Mouse (Mus musculus) heart, adult 9 months (tissue): ENCODE measurements around the gene Qsox2.

Experiments
- DNase-seq, 2 experiments: peaks; one replicate each; pipeline ENCODE4 v3.0.0; 2022; ENCODE audit warnings: low spot score in 2 of 2

Gene Qsox2

GRCm38 (mm10) chr2:26166890-26167289, 70.4 kb downstream of the Qsox2 start:
- no peak for DNase-seq
